Mouse (Mus musculus) heart, adult 2 months (tissue): ENCODE results near the gene Rpl26. TPM values are rescaled to one million over a fixed set of nuclear protein-coding genes. Genes with fewer than 3 reads are reported as not detected.

ENCODE experiments used
- DNase-seq, 2 experiments: peaks; one replicate each; pipeline ENCODE4 v3.0.0; 2021
- H3K27ac ChIP-seq: fragments of 200-600 bp; 2 replicates; pipeline ENCODE4 v1.8.1; 2022
- H3K27me3 ChIP-seq: fragments of 200-500 bp; 2 replicates; pipeline ENCODE4 v1.6.1; 2012; ENCODE audit warnings: mild to moderate bottlenecking, low read length, inconsistent platforms, mixed read lengths; ENCODE audit not compliant: control insufficient read depth, insufficient read depth
- H3K36me3 ChIP-seq: fragments of 200-500 bp; 2 replicates; pipeline ENCODE4 v1.6.1; 2012; ENCODE audit warnings: low read length, inconsistent platforms; ENCODE audit not compliant: control insufficient read depth, insufficient read depth
- H3K4me1 ChIP-seq: fragments of 200-500 bp; 2 replicates; pipeline ENCODE4 v1.6.1; 2011; ENCODE audit warnings: low read length; ENCODE audit not compliant: control insufficient read depth, insufficient read depth
- H3K4me3 ChIP-seq: fragments of 200-600 bp; 2 replicates; pipeline ENCODE4 v1.8.1; 2022
- H3K79me2 ChIP-seq: fragments of 200-500 bp; replicated peaks from 2 replicates; pipeline ENCODE4 v1.6.1; 2012; ENCODE audit warnings: mild to moderate bottlenecking, inconsistent platforms, low read length, moderate library complexity, mixed read lengths; ENCODE audit not compliant: control insufficient read depth, insufficient read depth
- H3K9ac ChIP-seq: fragments of 200-500 bp; 2 replicates; pipeline ENCODE4 v1.6.1; 2012; ENCODE audit warnings: low read depth, mild to moderate bottlenecking, control low read depth, inconsistent platforms, low read length, mixed read lengths
- CTCF ChIP-seq: fragments of 200-600 bp; IDR thresholded peaks from 2 replicates; pipeline ENCODE4 v1.8.1; 2022; ENCODE audit warnings: antibody characterized with exemption, mild to moderate bottlenecking, moderate library complexity
- EP300 ChIP-seq: fragments of 200-500 bp; IDR thresholded peaks from 2 replicates; pipeline ENCODE4 v1.6.1; 2011; ENCODE audit warnings: low read depth, low read length, control low read depth; ENCODE audit not compliant: insufficient read depth
- POLR2A ChIP-seq: fragments of 200-500 bp; IDR thresholded peaks from 2 replicates; pipeline ENCODE4 v1.6.1; 2011; ENCODE audit warnings: mild to moderate bottlenecking, low read depth, low read length, control low read depth; ENCODE audit not compliant: insufficient read depth
- WGBS: fragments of 180-500 bp; shearing (Covaris S2); methylation state at CpG from one replicate; pipeline ENCODE4 v1.1.7; 2018; 5-methylcytosine and 5-hydroxymethylcytosine counted together
- intact Hi-C: fragments of 180-260 bp; cut with DNase I; formaldehyde crosslinking; loops from one replicate; pipeline ENCODE4 v1.15.1; 2025
- polyA plus RNA-seq: library from polyadenylated mRNA; depleted of rRNA; stranded (reverse); fragments of >200 nt; gene quantifications from 2 replicates; pipeline ENCODE4 v1.2.3, GENCODE M21; 2012
- total RNA-seq, 2 experiments: library from RNA; stranded (reverse); gene quantifications; 2 replicates each; pipeline ENCODE4 v1.2.3; 2021

The Rpl26 gene
- total and polyA plus RNA-seq, 3 experiments = 494 to 707 (median 648) TPM

DNA sequence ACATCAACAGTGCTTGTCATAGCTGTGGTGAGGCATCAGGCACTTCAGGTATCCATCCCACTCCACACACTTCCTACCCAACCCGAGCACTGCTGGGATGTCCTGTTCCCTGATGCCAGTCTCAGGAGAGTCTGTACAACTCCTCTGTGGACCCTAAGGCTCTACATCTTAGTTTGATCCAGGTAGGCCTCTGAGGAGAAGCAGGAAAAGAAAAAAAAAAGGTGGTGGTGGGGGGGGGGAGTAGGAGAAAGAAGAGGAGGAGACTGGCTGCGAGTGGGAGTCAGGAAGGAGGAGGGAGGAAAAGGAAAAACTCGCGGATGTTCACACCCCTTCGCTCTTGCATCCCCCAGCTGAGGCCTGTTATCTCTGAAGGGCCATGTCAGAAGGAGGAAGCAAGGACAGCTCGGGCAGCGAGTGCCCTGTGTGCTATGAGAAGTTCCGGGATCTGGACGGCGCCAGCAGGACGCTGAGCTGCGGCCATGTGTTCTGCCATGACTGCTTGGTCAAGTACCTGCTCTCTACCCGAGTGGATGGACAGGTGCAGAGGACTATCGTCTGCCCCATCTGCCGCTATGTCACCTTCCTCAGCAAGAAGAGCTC lies 9.1 kb upstream of the Rpl26 start:
- H3K4me1 ChIP-seq = no peaks in the 10 kb centered on the region
- no peak overlapping the region for H3K9ac ChIP-seq
- H3K27me3 ChIP-seq = no peaks in the 10 kb centered on the region
- DNase-seq = no peak
- no peak for TF ChIP-seq EP300
- TF ChIP-seq CTCF = no peak
- no peak for TF ChIP-seq POLR2A
- 30% methylated on average over 15 of the region's 15 CpGs for WGBS
- no peak overlapping the region for H3K4me3 ChIP-seq
- no peak overlapping the region; the same call in 1 of the 2 replicates for H3K27ac ChIP-seq
- intact Hi-C loops = no loop called here
- H3K36me3 ChIP-seq = no peaks in the 10 kb centered on the region
- no peaks in the 10 kb centered on the region for H3K79me2 ChIP-seq

- H3K27ac ChIP-seq = no peak overlapping the region
- H3K79me2 ChIP-seq = no peaks in the 10 kb centered on the region
- no peaks in the 10 kb centered on the region for H3K27me3 ChIP-seq
- no peak overlapping the region for H3K4me3 ChIP-seq
- intact Hi-C loops = no loop called here
- H3K36me3 ChIP-seq = no peaks in the 10 kb centered on the region
- no peak for DNase-seq
- H3K9ac ChIP-seq = no peak overlapping the region
- H3K4me1 ChIP-seq = no peaks in the 10 kb centered on the region
- TF ChIP-seq POLR2A (no peak), CTCF (no peak), EP300 (no peak)
- WGBS = 68% methylated on average over 12 of the region's 12 CpGs
These were observed 7.4 kb upstream of the Rpl26 start for GRCm38 (mm10) chr11:68893911-68894464.

DNA sequence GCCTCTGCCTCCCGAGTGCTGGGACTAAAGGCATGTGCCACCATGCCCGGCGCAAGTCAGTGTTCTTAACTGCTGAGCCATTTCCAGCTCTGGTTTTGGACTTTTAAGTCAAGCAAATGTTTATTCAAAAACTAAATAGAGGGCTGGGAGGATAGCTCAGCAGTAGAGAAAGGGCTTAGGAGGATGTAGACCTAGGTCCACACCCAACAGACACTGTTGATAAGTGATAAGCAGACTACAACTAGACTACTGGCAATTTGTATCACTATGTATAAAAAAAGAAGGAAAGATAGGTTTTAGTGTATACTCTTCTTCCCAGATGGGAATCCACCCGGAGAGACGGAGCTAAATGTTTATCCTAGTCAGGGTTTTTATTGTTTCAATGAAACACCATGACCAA lies 5.1 kb upstream of the Rpl26 start:
- H3K27ac ChIP-seq = no peak overlapping the region
- no peaks in the 10 kb centered on the region for H3K27me3 ChIP-seq
- TF ChIP-seq EP300 (no peak), POLR2A (no peak), CTCF (no peak)
- H3K4me1 ChIP-seq = no peaks in the 10 kb centered on the region; the same call in 1 of the 2 replicates
- 80% methylated on average over 5 of the region's 5 CpGs for WGBS
- no peaks in the 10 kb centered on the region for H3K79me2 ChIP-seq
- intact Hi-C loops = no loop called here
- H3K9ac ChIP-seq = no peak overlapping the region
- no peaks in the 10 kb centered on the region for H3K36me3 ChIP-seq
- H3K4me3 ChIP-seq = no peak overlapping the region
- no peak for DNase-seq

DNA sequence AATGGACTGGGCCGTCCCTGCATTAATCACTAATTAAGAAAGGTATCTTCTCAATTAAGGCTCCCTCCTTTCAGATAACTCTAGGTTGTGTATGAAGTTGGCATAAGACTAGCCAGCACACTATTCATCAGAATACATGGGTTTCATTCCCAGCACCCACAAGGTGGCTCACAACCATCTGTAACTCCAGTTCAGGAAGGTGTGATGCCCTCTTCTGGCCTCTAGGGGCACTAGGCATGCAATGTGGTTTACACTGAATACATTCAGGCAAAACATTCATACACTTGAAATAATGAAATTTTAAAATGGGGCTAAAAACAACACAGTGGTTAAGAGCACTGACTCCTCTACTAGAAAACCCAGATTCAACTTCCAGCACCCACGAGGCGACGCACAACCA lies 4.3 kb upstream of the Rpl26 start:
- Histone ChIP-seq H3K9ac (no peak overlapping the region), H3K79me2 (no peaks in the 10 kb centered on the region), H3K4me1 (no peaks in the 10 kb centered on the region; the same call in 1 of the 2 replicates), H3K27ac (no peak overlapping the region), H3K36me3 (no peaks in the 10 kb centered on the region), H3K4me3 (no peak overlapping the region), H3K27me3 (no peaks in the 10 kb centered on the region)
- intact Hi-C loops = no loop called here
- peak; percentile 88 for TF ChIP-seq CTCF
- TF ChIP-seq POLR2A = no peak
- WGBS = 66% methylated on average over 4 of the region's 4 CpGs
- no peak for DNase-seq

- Histone ChIP-seq H3K27ac (no peak overlapping the region), H3K9ac (no peak overlapping the region), H3K4me3 (no peak overlapping the region), H3K4me1 (no peaks in the 10 kb centered on the region; the same call in 1 of the 2 replicates), H3K36me3 (peaks cover 6% of the 10 kb centered on the region), H3K27me3 (no peaks in the 10 kb centered on the region), H3K79me2 (no peaks in the 10 kb centered on the region)
- DNase-seq = no peak
- WGBS = 50% methylated on average over 6 of the region's 6 CpGs
- TF ChIP-seq CTCF = no peak
- no peak for TF ChIP-seq EP300
- TF ChIP-seq POLR2A = no peak
- intact Hi-C loops = no loop called here
These were observed 3.5 kb upstream of the Rpl26 start for GRCm38 (mm10) chr11:68897838-68898237.

GRCm38 (mm10) chr11:68898790-68899189 lies 2.6 kb upstream of the Rpl26 start:
- peaks cover 8% of the 10 kb centered on the region for H3K36me3 ChIP-seq
- DNase-seq = no peak
- H3K4me1 ChIP-seq = no peaks in the 10 kb centered on the region; the same call in 1 of the 2 replicates
- intact Hi-C loops = no loop called here
- H3K9ac ChIP-seq = no peak overlapping the region
- H3K27ac ChIP-seq = no peak overlapping the region
- no peak for TF ChIP-seq EP300
- no peak for TF ChIP-seq CTCF
- no peak for TF ChIP-seq POLR2A
- H3K79me2 ChIP-seq = no peaks in the 10 kb centered on the region
- no peaks in the 10 kb centered on the region for H3K27me3 ChIP-seq
- 51% methylated on average over 6 of the region's 6 CpGs for WGBS
- no peak overlapping the region for H3K4me3 ChIP-seq
